ENCODE assay signal across 8 mouse cellular contexts in genomic region chr11:57696207-57696676, GRCm38 (mm10). TPM values are rescaled to one million over a fixed set of nuclear protein-coding genes. Genes with fewer than 3 reads are reported as not detected.
A peak's percentile ranks its signal among the peaks of the same experiment; 100 is the strongest.
DNase-seq lines count a peak whose midpoint lies in the region; ATAC-seq and TF ChIP-seq lines count a peak whose summit lies in the region.

No protein-coding gene starts in this region.

- peak overlapping the region; percentile 77 for H3K27ac ChIP-seq in embryonic fibroblast, embryonic 13.5 days (ENCODE audit: insufficient read depth, low read length)
- H3K27ac ChIP-seq in limb, embryonic 14.5 days (replicated peaks; ENCODE audit: low read depth, low read length), result no peak overlapping the region
- no peak overlapping the region for H3K27ac ChIP-seq in thymus, adult 2 months (ENCODE audit: control insufficient read depth, insufficient read depth, low read length)

- peaks cover 11% of the 10 kb centered on the region for H3K4me1 ChIP-seq in embryonic fibroblast, embryonic 13.5 days (ENCODE audit: control insufficient read depth, insufficient read depth, low read length)
- peaks cover 17% of the 10 kb centered on the region for H3K4me1 ChIP-seq in limb, embryonic 14.5 days (ENCODE audit: control insufficient read depth, insufficient read depth, low read length)
- peaks cover 3% of the 10 kb centered on the region for H3K4me1 ChIP-seq in thymus, adult 2 months (replicated peaks; ENCODE audit: control insufficient read depth, insufficient read depth, low read length)

- H3K9ac ChIP-seq in limb, embryonic 14.5 days (ENCODE audit: low read depth, low read length, severe bottlenecking), result no peak overlapping the region

- peak; percentile 34 for DNase-seq in gastrocnemius, postnatal 10 days
- no peak for DNase-seq in gastrocnemius, postnatal 25 days
- peak; percentile 91 for DNase-seq in Muller cell, postnatal 12 days (ENCODE audit: inconsistent ontology term)
- no peak for DNase-seq in limb, embryonic 14.5 days (ENCODE audit: low spot score)
- no peak for DNase-seq in thymus, adult 2 months
- DNase-seq in cerebellum, adult 9-11 months, result no peak
- DNase-seq in layer of hippocampus, postnatal 25 days (ENCODE audit: extremely low spot score in 1 of 2, low spot score in 1 of 2), result no peak

- no peaks in the 10 kb centered on the region; the same call in 1 of the 2 replicates for H3K36me3 ChIP-seq in limb, embryonic 14.5 days (ENCODE audit: control insufficient read depth, insufficient read depth, low read length)
- H3K36me3 ChIP-seq in thymus, adult 2 months (ENCODE audit: control insufficient read depth, insufficient read depth, low read length), result no peaks in the 10 kb centered on the region

- no peak for TF ChIP-seq POLR2A in embryonic fibroblast, embryonic 13.5 days (IDR thresholded peaks at IDR 0.05; ENCODE audit: low read depth, low read length)
- no peak for TF ChIP-seq POLR2A in limb, embryonic 14.5 days (IDR thresholded peaks at IDR 0.05; ENCODE audit: borderline replicate concordance, extremely low read depth, insufficient read depth, insufficient read length)
- no peak for TF ChIP-seq POLR2A in thymus, adult 2 months (IDR thresholded peaks at IDR 0.05; ENCODE audit: control insufficient read depth, extremely low read depth, insufficient read depth, low read length, poor library complexity)

- 0 out of 2 replicates have a peak, but pooled peaks have one; percentile 31 for ATAC-seq in limb, embryonic 14.5 days (ENCODE audit: low FRiP score, low read depth)

- no peaks in the 10 kb centered on the region for H3K9me3 ChIP-seq in limb, embryonic 14.5 days (ENCODE audit: control insufficient read depth, low read length)

- 20% methylated on average over 17 of the region's 17 CpGs for WGBS in limb, embryonic 14.5 days
- 91% methylated on average over 17 of the region's 17 CpGs for WGBS in thymus, adult 2 months

- TF ChIP-seq CTCF in embryonic fibroblast, embryonic 13.5 days (IDR thresholded peaks at IDR 0.05; ENCODE audit: borderline replicate concordance, insufficient read depth, low read length), result no peak
- no peak for TF ChIP-seq CTCF in thymus, adult 2 months (IDR thresholded peaks at IDR 0.05; ENCODE audit: borderline replicate concordance, control insufficient read depth, extremely low read depth, insufficient read depth, low read length, poor library complexity)

- H3K4me2 ChIP-seq in limb, embryonic 14.5 days (replicated peaks; ENCODE audit: low read depth, low read length, severe bottlenecking), result peak overlapping the region; percentile 1; the same call in 1 of the 2 replicates

- no peak overlapping the region for H3K4me3 ChIP-seq in embryonic fibroblast, embryonic 13.5 days (ENCODE audit: insufficient read depth, low read length)
- H3K4me3 ChIP-seq in limb, embryonic 14.5 days (replicated peaks; ENCODE audit: low read length), result no peak overlapping the region
- no peak overlapping the region for H3K4me3 ChIP-seq in thymus, adult 2 months (ENCODE audit: control insufficient read depth, insufficient read depth, low read length)

- H3K27me3 ChIP-seq in limb, embryonic 14.5 days (ENCODE audit: control insufficient read depth, insufficient read depth, low read length), result no peaks in the 10 kb centered on the region
- no peaks in the 10 kb centered on the region for H3K27me3 ChIP-seq in thymus, adult 2 months (ENCODE audit: control insufficient read depth, insufficient read depth, low read length)

RNA-seq across cellular contexts. Expression of gene Galnt10, which starts 51.0 kb away (rescaled TPM):
- 10 to 100 TPM; 13.0 to 15.7 TPM for total RNA-seq in gastrocnemius, postnatal 10 days (2021)
- total RNA-seq in gastrocnemius, postnatal 25 days (2021), result 1 to 10 TPM; 6.0 to 7.5 TPM
- 48.3 and 51.8 TPM in 2 replicates for polyA plus RNA-seq in embryonic fibroblast, embryonic 13.5 days (2011; ENCODE audit: insufficient read length, low read depth, missing spikeins)
- polyA plus RNA-seq in limb, embryonic 14.5 days (2012; rRNA removed), result 26.5 and 30.3 TPM in 2 replicates
- 24.4 and 27.5 TPM in 2 replicates for polyA plus RNA-seq in limb, embryonic 14.5 days (2014; fragmentation: Nextera tagmentation; extraction: Ambion mirVana)
- 28.0 and 48.9 TPM in 2 replicates for polyA plus RNA-seq in thymus, adult 2 months (2012; rRNA removed)
- total RNA-seq in layer of hippocampus, postnatal 25 days (2021), result 1 to 10 TPM; 7.1 TPM

Comparison
In these comparisons a context has a peak if more than half of its experiments do, and no peak if none do; other contexts are left out.
1. DNase-seq: peak in gastrocnemius, postnatal 10 days (single experiment) and Muller cell, postnatal 12 days (single experiment); none in gastrocnemius, postnatal 25 days (single experiment), limb, embryonic 14.5 days (single experiment), thymus, adult 2 months (single experiment), cerebellum, adult 9-11 months (single experiment) and layer of hippocampus, postnatal 25 days (0 of 2).